Mouse (Mus musculus): ENCODE results near the gene Snd1. TPM values are rescaled to one million over a fixed set of nuclear protein-coding genes. Genes with fewer than 3 reads are reported as not detected.

Gene Snd1
- polyA plus RNA-seq, 1 experiment from 2014 or later: 56.6 TPM

GRCm38 (mm10) chr6:28628408-28628807 lies 153.5 kb downstream of the Snd1 start:
- no peak overlapping the region for H3K4me2 ChIP-seq (replicated peaks; ENCODE audit: low read depth, low read length)
- ATAC-seq: no peak
- TF ChIP-seq EP300 (IDR thresholded peaks at IDR 0.05) (no peak), CTCF (IDR thresholded peaks at IDR 0.05) (no peak)
- H3K4me1 ChIP-seq (ENCODE audit: insufficient read depth, low read depth, low read length): peaks cover 3% of the 10 kb centered on the region; the same call in 1 of the 2 replicates
- no peaks in the 10 kb centered on the region for H3K27me3 ChIP-seq (replicated peaks; ENCODE audit: insufficient read depth, low read length)
- DNase-seq (ENCODE audit: low spot score): no peak
- no peaks in the 10 kb centered on the region for H3K36me3 ChIP-seq (ENCODE audit: insufficient read depth, low read length)
- no peak overlapping the region for H3K27ac ChIP-seq (ENCODE audit: low read length)
- no peak overlapping the region for H3K4me3 ChIP-seq (ENCODE audit: low read depth, low read length)
- H3K9ac ChIP-seq (replicated peaks; ENCODE audit: low read depth): no peak overlapping the region
- no peaks in the 10 kb centered on the region for H3K9me3 ChIP-seq (ENCODE audit: low read length)
- 86% methylated on average over 1 of the region's 1 CpGs for WGBS

DNA sequence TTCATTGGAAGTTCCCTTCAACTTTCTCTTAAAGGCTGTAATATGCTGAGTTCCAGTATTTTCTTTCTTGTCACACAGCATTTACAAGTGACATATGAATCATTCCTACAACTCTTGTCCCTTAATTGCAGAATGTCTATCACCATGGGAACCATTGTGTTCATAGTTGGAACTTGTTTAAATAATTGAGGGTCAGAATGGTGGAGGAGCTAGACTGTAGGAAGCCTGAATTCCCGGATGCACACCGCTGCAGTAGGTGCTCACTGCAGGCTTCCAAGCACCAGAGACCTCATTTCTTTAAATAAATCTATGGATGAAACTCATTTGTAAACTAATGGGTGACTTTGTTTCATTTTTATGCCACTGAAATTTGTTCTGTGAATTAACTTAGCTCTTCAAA lies 154.9 kb downstream of the Snd1 start:
- H3K4me2 ChIP-seq (replicated peaks; ENCODE audit: low read depth, low read length): no peak overlapping the region
- no peaks in the 10 kb centered on the region for H3K4me1 ChIP-seq (ENCODE audit: insufficient read depth, low read depth, low read length)
- DNase-seq (ENCODE audit: low spot score): peak; percentile 28
- TF ChIP-seq CTCF (IDR thresholded peaks at IDR 0.05) (no peak), EP300 (IDR thresholded peaks at IDR 0.05) (no peak)
- H3K4me3 ChIP-seq (ENCODE audit: low read depth, low read length): no peak overlapping the region
- no peaks in the 10 kb centered on the region for H3K27me3 ChIP-seq (replicated peaks; ENCODE audit: insufficient read depth, low read length)
- no peaks in the 10 kb centered on the region for H3K36me3 ChIP-seq (ENCODE audit: insufficient read depth, low read length)
- 0 out of 2 replicates have a peak, but pooled peaks have one; percentile 26 for ATAC-seq
- no peak overlapping the region for H3K9ac ChIP-seq (replicated peaks; ENCODE audit: low read depth)
- H3K9me3 ChIP-seq (ENCODE audit: low read length): no peaks in the 10 kb centered on the region
- 39% methylated on average over 2 of the region's 2 CpGs for WGBS
- H3K27ac ChIP-seq (ENCODE audit: low read length): no peak overlapping the region

- Histone ChIP-seq H3K4me2 (replicated peaks; ENCODE audit: low read depth, low read length) (no peak overlapping the region), H3K4me1 (ENCODE audit: insufficient read depth, low read depth, low read length) (no peaks in the 10 kb centered on the region), H3K4me3 (ENCODE audit: low read depth, low read length) (no peak overlapping the region), H3K9ac (replicated peaks; ENCODE audit: low read depth) (no peak overlapping the region), H3K9me3 (ENCODE audit: low read length) (no peaks in the 10 kb centered on the region), H3K27ac (ENCODE audit: low read length) (no peak overlapping the region), H3K27me3 (replicated peaks; ENCODE audit: insufficient read depth, low read length) (no peaks in the 10 kb centered on the region), H3K36me3 (ENCODE audit: insufficient read depth, low read length) (no peaks in the 10 kb centered on the region)
- no peak for TF ChIP-seq EP300 (IDR thresholded peaks at IDR 0.05)
- TF ChIP-seq CTCF (IDR thresholded peaks at IDR 0.05): no peak
- ATAC-seq (no peak), DNase-seq (ENCODE audit: low spot score) (no peak)
- 70% methylated on average over 2 of the region's 2 CpGs for WGBS
Observed at GRCm38 (mm10) chr6:28630926-28631325, 156.0 kb downstream of the Snd1 start.

GRCm38 (mm10) chr6:28633120-28633519 lies 158.2 kb downstream of the Snd1 start:
- 40% methylated on average over 2 of the region's 2 CpGs for WGBS
- H3K27me3 ChIP-seq (replicated peaks; ENCODE audit: insufficient read depth, low read length): no peaks in the 10 kb centered on the region
- H3K4me3 ChIP-seq (ENCODE audit: low read depth, low read length): no peak overlapping the region
- H3K9ac ChIP-seq (replicated peaks; ENCODE audit: low read depth): no peak overlapping the region
- no peak for ATAC-seq
- DNase-seq (ENCODE audit: low spot score): no peak
- TF ChIP-seq CTCF (IDR thresholded peaks at IDR 0.05) (no peak), EP300 (IDR thresholded peaks at IDR 0.05) (no peak)
- H3K4me1 ChIP-seq (ENCODE audit: insufficient read depth, low read depth, low read length): no peaks in the 10 kb centered on the region
- no peak overlapping the region for H3K27ac ChIP-seq (ENCODE audit: low read length)
- no peaks in the 10 kb centered on the region for H3K36me3 ChIP-seq (ENCODE audit: insufficient read depth, low read length)
- no peaks in the 10 kb centered on the region for H3K9me3 ChIP-seq (ENCODE audit: low read length)
- H3K4me2 ChIP-seq (replicated peaks; ENCODE audit: low read depth, low read length): no peak overlapping the region

GRCm38 (mm10) chr6:28633656-28634055 lies 158.7 kb downstream of the Snd1 start:
- Histone ChIP-seq H3K9ac (replicated peaks; ENCODE audit: low read depth) (no peak overlapping the region), H3K27ac (ENCODE audit: low read length) (no peak overlapping the region), H3K9me3 (ENCODE audit: low read length) (no peaks in the 10 kb centered on the region), H3K4me2 (replicated peaks; ENCODE audit: low read depth, low read length) (no peak overlapping the region), H3K27me3 (replicated peaks; ENCODE audit: insufficient read depth, low read length) (no peaks in the 10 kb centered on the region), H3K4me1 (ENCODE audit: insufficient read depth, low read depth, low read length) (no peaks in the 10 kb centered on the region), H3K4me3 (ENCODE audit: low read depth, low read length) (no peak overlapping the region), H3K36me3 (ENCODE audit: insufficient read depth, low read length) (no peaks in the 10 kb centered on the region)
- TF ChIP-seq EP300 (IDR thresholded peaks at IDR 0.05): no peak
- TF ChIP-seq CTCF (IDR thresholded peaks at IDR 0.05): no peak
- no peak for ATAC-seq
- WGBS: 67% methylated on average over 3 of the region's 3 CpGs
- DNase-seq (ENCODE audit: low spot score): no peak

- no peak for ATAC-seq
- TF ChIP-seq EP300 (IDR thresholded peaks at IDR 0.05) (no peak), CTCF (IDR thresholded peaks at IDR 0.05) (no peak)
- no peak for DNase-seq (ENCODE audit: low spot score)
- H3K27ac ChIP-seq (ENCODE audit: low read length): no peak overlapping the region
- H3K27me3 ChIP-seq (replicated peaks; ENCODE audit: insufficient read depth, low read length): no peaks in the 10 kb centered on the region
- WGBS: 26% methylated on average over 1 of the region's 1 CpGs
- H3K4me3 ChIP-seq (ENCODE audit: low read depth, low read length): no peak overlapping the region
- no peaks in the 10 kb centered on the region for H3K36me3 ChIP-seq (ENCODE audit: insufficient read depth, low read length)
- H3K4me2 ChIP-seq (replicated peaks; ENCODE audit: low read depth, low read length): no peak overlapping the region
- no peaks in the 10 kb centered on the region for H3K4me1 ChIP-seq (ENCODE audit: insufficient read depth, low read depth, low read length)
- H3K9ac ChIP-seq (replicated peaks; ENCODE audit: low read depth): no peak overlapping the region
- H3K9me3 ChIP-seq (ENCODE audit: low read length): no peaks in the 10 kb centered on the region
Observed at GRCm38 (mm10) chr6:28635092-28635491, 160.2 kb downstream of the Snd1 start.

All from lung, postnatal 0 days (tissue).